Mouse (Mus musculus): ENCODE measurements around the gene Rnf150.
A peak's percentile ranks its signal among the peaks of the same experiment; 100 is the strongest.

The Rnf150 gene

GRCm38 (mm10) chr8:82936866-82937265 is 73.7 kb downstream of the Rnf150 start:
- no peak for DNase-seq (ENCODE audit: inconsistent age in 2 of 2, low spot score in 1 of 2)

GRCm38 (mm10) chr8:82939912-82940311 is 76.8 kb downstream of the Rnf150 start:
- DNase-seq (ENCODE audit: inconsistent age in 2 of 2, low spot score in 1 of 2) = peak; percentile 64 to 88

- peak in 1 of 2 experiments; percentile 56 for DNase-seq (ENCODE audit: inconsistent age in 2 of 2, low spot score in 1 of 2)
Observed at GRCm38 (mm10) chr8:82943223-82944006, 80.3 kb downstream of the Rnf150 start.

- no peak for DNase-seq (ENCODE audit: inconsistent age in 2 of 2, low spot score in 1 of 2)
Observed at GRCm38 (mm10) chr8:82945867-82946266, 82.7 kb downstream of the Rnf150 start.

- DNase-seq (ENCODE audit: inconsistent age in 2 of 2, low spot score in 1 of 2) = no peak
Observed at GRCm38 (mm10) chr8:82946658-82947057, 83.5 kb downstream of the Rnf150 start.

- no peak for DNase-seq (ENCODE audit: inconsistent age in 2 of 2, low spot score in 1 of 2)
Observed at GRCm38 (mm10) chr8:82955162-82955754, 92.1 kb downstream of the Rnf150 start.

- no peak for DNase-seq (ENCODE audit: inconsistent age in 2 of 2, low spot score in 1 of 2)
Observed at GRCm38 (mm10) chr8:82959491-82959890, 96.3 kb downstream of the Rnf150 start.

GRCm38 (mm10) chr8:82959980-82960610 is 96.9 kb downstream of the Rnf150 start:
- no peak for DNase-seq (ENCODE audit: inconsistent age in 2 of 2, low spot score in 1 of 2)

- no peak for DNase-seq (ENCODE audit: inconsistent age in 2 of 2, low spot score in 1 of 2)
Observed at GRCm38 (mm10) chr8:82964537-82964936, 101.4 kb downstream of the Rnf150 start.

- DNase-seq (ENCODE audit: inconsistent age in 2 of 2, low spot score in 1 of 2) = peak; percentile 11 to 65
Observed at GRCm38 (mm10) chr8:82967879-82968678, 104.9 kb downstream of the Rnf150 start.

GRCm38 (mm10) chr8:82969967-82970366 is 106.8 kb downstream of the Rnf150 start:
- peak in 1 of 2 experiments; percentile 50 for DNase-seq (ENCODE audit: inconsistent age in 2 of 2, low spot score in 1 of 2)

- no peak for DNase-seq (ENCODE audit: inconsistent age in 2 of 2, low spot score in 1 of 2)
Observed at GRCm38 (mm10) chr8:82972812-82973211, 109.7 kb downstream of the Rnf150 start.

GRCm38 (mm10) chr8:82973331-82973730 is 110.2 kb downstream of the Rnf150 start:
- DNase-seq (ENCODE audit: inconsistent age in 2 of 2, low spot score in 1 of 2) = no peak

GRCm38 (mm10) chr8:82981244-82981855 is 118.2 kb downstream of the Rnf150 start:
- DNase-seq (ENCODE audit: inconsistent age in 2 of 2, low spot score in 1 of 2) = peak in 1 of 2 experiments; percentile 53

- DNase-seq (ENCODE audit: inconsistent age in 2 of 2, low spot score in 1 of 2) = no peak
Observed at GRCm38 (mm10) chr8:82982873-82983272, 119.7 kb downstream of the Rnf150 start.

- no peak for DNase-seq (ENCODE audit: inconsistent age in 2 of 2, low spot score in 1 of 2)
Observed at GRCm38 (mm10) chr8:82983301-82983700, 120.1 kb downstream of the Rnf150 start.

- no peak for DNase-seq (ENCODE audit: inconsistent age in 2 of 2, low spot score in 1 of 2)
Observed at GRCm38 (mm10) chr8:82992093-82992492, 128.9 kb downstream of the Rnf150 start.

GRCm38 (mm10) chr8:82995727-82996438 is 132.7 kb downstream of the Rnf150 start:
- no peak for DNase-seq (ENCODE audit: inconsistent age in 2 of 2, low spot score in 1 of 2)

- DNase-seq (ENCODE audit: inconsistent age in 2 of 2, low spot score in 1 of 2) = no peak
Observed at GRCm38 (mm10) chr8:82996843-82997242, 133.7 kb downstream of the Rnf150 start.

GRCm38 (mm10) chr8:82998778-82999177 is 135.6 kb downstream of the Rnf150 start:
- DNase-seq (ENCODE audit: inconsistent age in 2 of 2, low spot score in 1 of 2) = no peak
